Mouse (Mus musculus): Measurements from ENCODE around the gene Ubr3. TPM values are rescaled to one million over a fixed set of nuclear protein-coding genes. Genes with fewer than 3 reads are reported as not detected.
A peak's percentile ranks its signal among the peaks of the same experiment; 100 is the strongest.

Gene Ubr3
- total and polyA plus RNA-seq, 3 experiments: 12.7 to 78.9 (median 40.5) TPM

- peak; percentile 65; the same call in 1 of the 2 replicates for ATAC-seq (ENCODE audit: extremely low read depth, insufficient number of reproducible peaks, low FRiP score, poor library complexity, severe bottlenecking)
- peak; percentile 84 for DNase-seq (ENCODE audit: low spot score)
- H3K4me1 ChIP-seq (ENCODE audit: insufficient read depth, low read depth, low read length): peaks cover 26% of the 10 kb centered on the region
- no peaks in the 10 kb centered on the region for H3K27me3 ChIP-seq (ENCODE audit: insufficient read depth, low read length)
- peak within 1 kb of the TSS; percentile 94 for H3K4me3 ChIP-seq (ENCODE audit: low read depth, low read length)
- TF ChIP-seq CTCF (IDR thresholded peaks at IDR 0.05; ENCODE audit: low read depth, low read length) (no peak), POLR2AphosphoS5 (IDR thresholded peaks at IDR 0.05; ENCODE audit: insufficient replicate concordance, low read depth, low read length) (no peak), TAL1 (conservative IDR thresholded peaks at IDR 0.05; ENCODE audit: low read depth, low read length) (no peak), GATA2 (IDR thresholded peaks at IDR 0.05; ENCODE audit: borderline replicate concordance, low read depth, low read length) (no peak), GATA1 (IDR thresholded peaks at IDR 0.05; ENCODE audit: borderline replicate concordance, low read length) (no peak)
- H3K9me3 ChIP-seq (replicated peaks): no peaks in the 10 kb centered on the region
- peaks cover 18% of the 10 kb centered on the region for H3K36me3 ChIP-seq (replicated peaks)
Measured at GRCm38 (mm10) chr2:69861485-69862091, 35.5 kb upstream of the Ubr3 start, which contains the start of gene Ssb. TSS of gene Ssb (plus strand) at chr2:69861562.

GRCm38 (mm10) chr2:69862117-69862657, 34.9 kb upstream of the Ubr3 start:
- peaks cover 23% of the 10 kb centered on the region for H3K4me1 ChIP-seq (ENCODE audit: insufficient read depth, low read depth, low read length)
- TF ChIP-seq CTCF (IDR thresholded peaks at IDR 0.05; ENCODE audit: low read depth, low read length): no peak
- no peak for TF ChIP-seq POLR2AphosphoS5 (IDR thresholded peaks at IDR 0.05; ENCODE audit: insufficient replicate concordance, low read depth, low read length)
- no peak for TF ChIP-seq TAL1 (conservative IDR thresholded peaks at IDR 0.05; ENCODE audit: low read depth, low read length)
- TF ChIP-seq GATA1 (IDR thresholded peaks at IDR 0.05; ENCODE audit: borderline replicate concordance, low read length): no peak
- TF ChIP-seq GATA2 (IDR thresholded peaks at IDR 0.05; ENCODE audit: borderline replicate concordance, low read depth, low read length): no peak
- peak overlapping the region; percentile 94 for H3K4me3 ChIP-seq (ENCODE audit: low read depth, low read length)
- no peaks in the 10 kb centered on the region for H3K9me3 ChIP-seq (replicated peaks)
- peaks cover 24% of the 10 kb centered on the region for H3K36me3 ChIP-seq (replicated peaks)
- ATAC-seq (ENCODE audit: extremely low read depth, insufficient number of reproducible peaks, low FRiP score, poor library complexity, severe bottlenecking) (0 out of 2 replicates have a peak, but pooled peaks have one; percentile 22), DNase-seq (ENCODE audit: low spot score) (no peak)
- no peaks in the 10 kb centered on the region for H3K27me3 ChIP-seq (ENCODE audit: insufficient read depth, low read length)

DNA sequence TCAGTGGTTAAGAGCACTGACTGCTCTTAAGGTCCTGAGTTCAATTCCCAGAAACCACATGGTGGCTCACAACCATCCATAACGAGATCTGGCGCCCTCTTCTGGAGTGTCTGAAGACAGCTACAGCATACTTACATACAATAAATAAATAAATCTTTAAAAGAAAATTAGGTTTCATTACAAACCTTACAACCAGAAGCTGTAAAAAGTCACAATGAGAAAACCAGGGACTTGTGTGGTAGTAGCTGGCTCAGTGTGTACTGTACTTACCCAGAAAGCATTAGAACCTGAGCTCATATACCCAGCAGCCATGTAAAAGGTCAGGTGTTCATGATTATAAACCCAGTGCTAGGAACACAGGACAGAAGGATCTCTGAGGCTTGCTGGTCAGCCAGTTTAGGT, 13.1 kb upstream of the Ubr3 start:
- Histone ChIP-seq H3K4me1 (ENCODE audit: insufficient read depth, low read depth, low read length) (peaks cover 22% of the 10 kb centered on the region), H3K36me3 (replicated peaks) (peaks cover 22% of the 10 kb centered on the region), H3K4me3 (ENCODE audit: low read depth, low read length) (peak overlapping the region; percentile 80), H3K27me3 (ENCODE audit: insufficient read depth, low read length) (no peaks in the 10 kb centered on the region), H3K9me3 (replicated peaks) (no peaks in the 10 kb centered on the region)
- ATAC-seq (ENCODE audit: extremely low read depth, insufficient number of reproducible peaks, low FRiP score, poor library complexity, severe bottlenecking) (no peak), DNase-seq (ENCODE audit: low spot score) (no peak)
- TF ChIP-seq CTCF (IDR thresholded peaks at IDR 0.05; ENCODE audit: low read depth, low read length) (no peak), TAL1 (conservative IDR thresholded peaks at IDR 0.05; ENCODE audit: low read depth, low read length) (no peak), GATA1 (IDR thresholded peaks at IDR 0.05; ENCODE audit: borderline replicate concordance, low read length) (no peak), POLR2AphosphoS5 (IDR thresholded peaks at IDR 0.05; ENCODE audit: insufficient replicate concordance, low read depth, low read length) (no peak), GATA2 (IDR thresholded peaks at IDR 0.05; ENCODE audit: borderline replicate concordance, low read depth, low read length) (no peak)

DNA sequence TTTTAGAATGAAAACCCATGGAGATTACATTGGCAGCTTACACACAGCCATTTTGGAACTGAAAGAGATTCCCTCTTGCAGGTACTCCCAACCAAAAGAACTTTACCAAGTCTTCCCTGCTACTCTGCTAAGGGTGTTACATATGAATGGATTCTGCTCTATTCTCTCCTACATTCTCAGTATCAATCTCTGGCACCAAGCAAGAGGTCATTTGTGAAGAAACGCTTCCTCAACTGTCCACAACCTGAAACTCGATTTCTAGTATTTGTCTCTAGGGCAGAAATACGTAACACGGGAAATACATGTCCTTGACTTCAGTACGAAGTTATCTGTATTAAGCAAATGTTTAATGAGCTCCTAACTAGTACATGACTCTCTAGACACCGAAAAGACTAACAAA, 12.5 kb upstream of the Ubr3 start:
- Histone ChIP-seq H3K4me3 (ENCODE audit: low read depth, low read length) (peak overlapping the region; percentile 80), H3K27me3 (ENCODE audit: insufficient read depth, low read length) (no peaks in the 10 kb centered on the region), H3K9me3 (replicated peaks) (no peaks in the 10 kb centered on the region), H3K4me1 (ENCODE audit: insufficient read depth, low read depth, low read length) (peaks cover 22% of the 10 kb centered on the region), H3K36me3 (replicated peaks) (peaks cover 16% of the 10 kb centered on the region)
- ATAC-seq (ENCODE audit: extremely low read depth, insufficient number of reproducible peaks, low FRiP score, poor library complexity, severe bottlenecking): no peak
- TF ChIP-seq CTCF (IDR thresholded peaks at IDR 0.05; ENCODE audit: low read depth, low read length) (no peak), GATA1 (IDR thresholded peaks at IDR 0.05; ENCODE audit: borderline replicate concordance, low read length) (no peak), TAL1 (conservative IDR thresholded peaks at IDR 0.05; ENCODE audit: low read depth, low read length) (no peak), GATA2 (IDR thresholded peaks at IDR 0.05; ENCODE audit: borderline replicate concordance, low read depth, low read length) (no peak), POLR2AphosphoS5 (IDR thresholded peaks at IDR 0.05; ENCODE audit: insufficient replicate concordance, low read depth, low read length) (no peak)
- DNase-seq (ENCODE audit: low spot score): no peak

DNA sequence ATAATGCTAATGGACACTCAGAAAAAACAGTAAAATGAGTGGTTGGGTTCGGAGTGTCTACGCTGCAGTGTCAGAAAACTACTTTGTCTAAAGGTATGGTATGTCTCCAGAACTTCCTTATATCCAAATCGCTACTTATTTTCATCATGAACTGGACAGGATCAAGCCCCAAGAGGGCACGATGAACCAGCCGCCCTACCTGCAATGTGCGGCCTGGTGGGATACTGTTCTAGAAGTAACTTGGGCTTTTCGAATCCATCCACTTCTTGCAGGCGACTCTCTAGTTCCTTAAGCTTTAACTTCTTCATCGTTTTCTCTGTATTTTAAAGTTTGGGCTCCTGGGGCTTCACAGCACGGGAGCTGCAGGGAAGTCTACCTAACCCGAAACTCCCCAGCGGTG, 12.0 kb upstream of the Ubr3 start:
- ATAC-seq (ENCODE audit: extremely low read depth, insufficient number of reproducible peaks, low FRiP score, poor library complexity, severe bottlenecking): no peak
- H3K9me3 ChIP-seq (replicated peaks): no peaks in the 10 kb centered on the region
- H3K4me1 ChIP-seq (ENCODE audit: insufficient read depth, low read depth, low read length): peaks cover 22% of the 10 kb centered on the region
- TF ChIP-seq CTCF (IDR thresholded peaks at IDR 0.05; ENCODE audit: low read depth, low read length): no peak
- no peak for TF ChIP-seq TAL1 (conservative IDR thresholded peaks at IDR 0.05; ENCODE audit: low read depth, low read length)
- no peak for TF ChIP-seq GATA2 (IDR thresholded peaks at IDR 0.05; ENCODE audit: borderline replicate concordance, low read depth, low read length)
- no peak for TF ChIP-seq GATA1 (IDR thresholded peaks at IDR 0.05; ENCODE audit: borderline replicate concordance, low read length)
- TF ChIP-seq POLR2AphosphoS5 (IDR thresholded peaks at IDR 0.05; ENCODE audit: insufficient replicate concordance, low read depth, low read length): no peak
- DNase-seq (ENCODE audit: low spot score): no peak
- no peaks in the 10 kb centered on the region for H3K27me3 ChIP-seq (ENCODE audit: insufficient read depth, low read length)
- H3K36me3 ChIP-seq (replicated peaks): peaks cover 11% of the 10 kb centered on the region
- peak overlapping the region; percentile 80 for H3K4me3 ChIP-seq (ENCODE audit: low read depth, low read length)

DNA sequence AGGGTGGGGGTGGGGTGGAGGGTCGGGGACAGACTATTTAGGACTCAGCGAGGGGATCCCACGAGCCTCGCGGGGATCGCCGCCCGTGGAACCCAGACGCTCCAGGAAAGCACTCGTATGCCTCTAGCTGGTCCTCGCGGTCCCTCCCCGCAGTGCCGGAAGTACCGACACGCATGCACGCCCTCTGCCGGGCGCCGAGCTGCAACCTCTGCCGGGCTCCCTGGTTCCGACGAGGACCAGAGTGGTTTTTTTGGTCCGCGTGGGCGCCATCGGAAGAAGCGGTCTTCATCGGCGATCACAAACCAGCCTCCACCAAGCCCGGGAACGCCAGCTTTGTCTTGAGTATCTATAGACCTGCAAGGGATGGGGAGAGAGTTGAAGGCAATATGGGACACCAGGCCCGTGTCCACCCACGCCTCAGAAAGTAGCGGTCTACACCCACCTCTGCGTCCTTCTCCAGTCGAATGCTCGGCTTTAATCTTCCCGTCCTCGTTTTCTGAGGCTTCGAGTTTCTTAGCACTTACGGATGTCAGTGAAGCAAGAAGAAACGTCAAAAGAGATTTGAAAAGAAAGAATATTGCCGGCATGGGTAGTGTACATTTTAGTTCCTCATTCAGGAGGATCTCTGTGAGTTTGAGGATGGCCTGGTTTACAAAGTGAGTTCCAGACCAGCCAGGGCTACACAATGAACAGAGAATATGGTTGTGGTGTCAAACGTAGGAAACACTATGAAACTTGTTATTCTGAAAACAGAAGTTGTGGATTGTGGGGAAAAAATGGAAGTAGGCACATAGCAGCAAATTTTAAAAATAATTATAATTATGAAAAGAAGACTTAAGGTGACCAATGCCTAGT, 11.4 kb upstream of the Ubr3 start, which contains the start of gene Mettl5:
Mettl5 (minus strand) TSS at position 165 of the 855 bp plus-strand sequence.
- peak; percentile 89 for ATAC-seq (ENCODE audit: extremely low read depth, insufficient number of reproducible peaks, low FRiP score, poor library complexity, severe bottlenecking)
- H3K36me3 ChIP-seq (replicated peaks): peaks cover 8% of the 10 kb centered on the region
- peak; percentile 67 for DNase-seq (ENCODE audit: low spot score)
- H3K9me3 ChIP-seq (replicated peaks): no peaks in the 10 kb centered on the region
- no peaks in the 10 kb centered on the region for H3K27me3 ChIP-seq (ENCODE audit: insufficient read depth, low read length)
- H3K4me3 ChIP-seq (ENCODE audit: low read depth, low read length): peak within 1 kb of the TSS; percentile 80
- peaks cover 23% of the 10 kb centered on the region for H3K4me1 ChIP-seq (ENCODE audit: insufficient read depth, low read depth, low read length)
- no peak for TF ChIP-seq TAL1 (conservative IDR thresholded peaks at IDR 0.05; ENCODE audit: low read depth, low read length)
- TF ChIP-seq CTCF (IDR thresholded peaks at IDR 0.05; ENCODE audit: low read depth, low read length): peak; percentile 12; the same call in 1 of the 2 replicates
- TF ChIP-seq POLR2AphosphoS5 (IDR thresholded peaks at IDR 0.05; ENCODE audit: insufficient replicate concordance, low read depth, low read length): no peak
- no peak for TF ChIP-seq GATA1 (IDR thresholded peaks at IDR 0.05; ENCODE audit: borderline replicate concordance, low read length)
- TF ChIP-seq GATA2 (IDR thresholded peaks at IDR 0.05; ENCODE audit: borderline replicate concordance, low read depth, low read length): no peak
